Mouse (Mus musculus) heart, adult 2 months (tissue): ENCODE measurements around the gene Olfr1183.

Source experiments
- CTCF ChIP-seq: fragments of 200-600 bp; IDR thresholded peaks from 2 replicates; pipeline ENCODE4 v1.8.1; 2022; ENCODE audit warnings: antibody characterized with exemption, mild to moderate bottlenecking, moderate library complexity
- EP300 ChIP-seq: fragments of 200-500 bp; IDR thresholded peaks from 2 replicates; pipeline ENCODE4 v1.6.1; 2011; ENCODE audit warnings: low read depth, low read length, control low read depth; ENCODE audit not compliant: insufficient read depth
- POLR2A ChIP-seq: fragments of 200-500 bp; IDR thresholded peaks from 2 replicates; pipeline ENCODE4 v1.6.1; 2011; ENCODE audit warnings: mild to moderate bottlenecking, low read depth, low read length, control low read depth; ENCODE audit not compliant: insufficient read depth

- no peak for TF ChIP-seq EP300
- no peak for TF ChIP-seq POLR2A
- TF ChIP-seq CTCF = no peak
Measured at GRCm38 (mm10) chr2:88406353-88406752, 48.3 kb upstream of the Olfr1183 start, which contains the start of gene Olfr1179.
